Mouse (Mus musculus): ENCODE measurements around the gene Shisa6.

DNA sequence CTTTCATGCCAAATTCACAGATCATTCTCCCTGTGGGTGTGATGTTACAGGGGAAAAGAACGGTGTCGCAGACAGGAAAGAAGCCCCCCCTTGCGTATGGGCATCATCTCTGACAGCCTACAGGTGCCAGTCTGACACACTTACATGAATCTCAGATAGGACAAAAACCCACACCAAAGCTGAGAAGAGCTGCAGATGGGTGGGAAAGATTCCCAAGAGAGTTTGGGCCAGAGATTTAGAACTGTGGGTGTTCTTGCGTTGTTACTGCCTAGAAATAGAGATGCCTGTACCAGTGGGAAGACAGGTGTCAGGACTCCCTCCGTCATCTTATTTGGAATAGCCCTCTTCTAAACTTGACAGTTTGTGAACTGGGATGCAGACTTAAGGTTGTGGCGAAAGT lies 99.6 kb downstream of the Shisa6 start:
- TF ChIP-seq CTCF (IDR thresholded peaks at IDR 0.05; ENCODE audit: extremely low read depth, insufficient read length, insufficient replicate concordance, low read depth, low read length) (no peak), POLR2A (IDR thresholded peaks at IDR 0.05; ENCODE audit: low read depth, low read length) (no peak)

All from small intestine, adult 2 months (tissue).